Mouse (Mus musculus) adrenal gland, adult 2 months (tissue): ENCODE measurements around the gene Anks1b. TPM values are rescaled to one million over a fixed set of nuclear protein-coding genes. Genes with fewer than 3 reads are reported as not detected.
A peak's percentile ranks its signal among the peaks of the same experiment; 100 is the strongest.

Source experiments
- DNase-seq: peaks from one replicate; pipeline ENCODE4 v3.0.0; 2021
- polyA plus RNA-seq: library from polyadenylated mRNA; depleted of rRNA; stranded (reverse); fragments of >200 nt; gene quantifications from 2 replicates; pipeline ENCODE4 v1.2.3, GENCODE M21; 2012
- total RNA-seq, 2 experiments: library from RNA; stranded (reverse); gene quantifications; 2 replicates each; pipeline ENCODE4 v1.2.3; 2021

The Anks1b gene
- total and polyA plus RNA-seq, 3 experiments: 0.31 to 0.86 (median 0.72) TPM

- no peak for DNase-seq
Measured at GRCm38 (mm10) chr10:90376605-90377004, 503.3 kb downstream of the Anks1b start.

GRCm38 (mm10) chr10:90380062-90380461, 506.8 kb downstream of the Anks1b start:
- no peak for DNase-seq

DNA sequence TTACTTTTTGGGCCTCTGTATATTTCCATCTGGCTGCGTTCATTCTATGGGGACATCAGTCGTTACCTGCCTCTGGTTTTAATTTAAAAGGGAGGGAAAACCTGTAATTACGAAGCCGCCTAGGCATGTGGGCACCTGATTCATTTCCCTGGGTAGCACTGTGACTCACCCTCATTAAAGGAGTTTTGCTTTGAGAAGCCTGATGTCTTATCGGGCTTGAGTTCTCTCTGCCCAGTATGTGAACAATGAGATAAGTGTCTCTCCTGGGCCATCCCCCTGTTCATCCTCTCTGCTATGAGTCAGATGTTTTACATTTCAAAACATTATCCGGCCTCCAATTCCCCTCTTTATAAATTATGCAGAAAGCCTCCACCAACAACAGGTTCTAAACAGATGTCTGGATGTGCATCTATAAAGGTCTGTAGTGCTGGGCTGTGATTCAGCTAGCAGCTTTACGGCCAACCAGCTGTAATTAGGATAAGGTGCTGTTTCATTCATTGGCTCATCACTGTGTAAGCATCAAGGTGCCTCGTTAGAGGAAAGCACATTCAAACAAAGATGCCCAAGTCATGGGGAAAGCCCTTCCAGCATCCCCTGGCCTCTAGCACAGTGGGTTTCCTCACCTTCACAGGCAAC, 507.5 kb downstream of the Anks1b start:
- no peak for DNase-seq

DNA sequence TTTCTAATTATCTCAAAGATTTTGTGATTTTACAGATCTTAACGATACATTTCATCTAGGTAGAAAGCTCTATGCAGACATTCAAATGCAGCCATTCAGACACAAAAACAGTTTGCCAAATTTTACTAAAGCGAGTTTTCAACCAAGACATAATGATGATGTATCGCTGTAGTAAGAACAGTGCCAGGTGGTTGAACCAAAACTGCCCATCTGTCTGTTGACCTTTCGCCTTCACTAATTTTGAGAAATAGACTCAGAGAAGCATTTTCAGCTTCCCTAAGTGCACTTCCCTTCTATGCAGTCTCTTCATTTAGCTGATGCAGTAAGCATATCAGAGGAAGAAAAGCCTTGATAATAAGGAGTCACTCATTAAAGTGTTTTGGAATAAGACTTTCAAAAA, 527.1 kb downstream of the Anks1b start:
- no peak for DNase-seq

DNA sequence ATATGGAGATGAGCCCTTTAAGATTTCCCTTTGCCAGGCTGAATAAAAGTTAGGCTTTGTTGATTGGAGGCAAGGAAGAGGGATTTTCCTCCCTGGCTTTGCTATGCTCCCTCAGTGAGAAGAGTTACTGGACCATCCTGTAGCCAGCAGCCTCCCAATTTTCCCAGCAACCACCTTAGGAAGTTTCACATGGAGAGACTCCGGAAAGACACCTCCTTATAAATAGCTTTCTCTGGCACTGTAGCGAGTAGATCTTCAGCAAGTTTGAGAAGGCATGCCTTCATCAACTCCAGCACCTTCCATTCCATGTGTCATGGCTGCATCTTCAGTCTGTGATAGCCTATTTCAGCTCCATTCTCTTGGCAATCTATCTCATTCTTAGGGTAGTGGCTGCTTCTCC, 535.2 kb downstream of the Anks1b start:
- DNase-seq: no peak

DNA sequence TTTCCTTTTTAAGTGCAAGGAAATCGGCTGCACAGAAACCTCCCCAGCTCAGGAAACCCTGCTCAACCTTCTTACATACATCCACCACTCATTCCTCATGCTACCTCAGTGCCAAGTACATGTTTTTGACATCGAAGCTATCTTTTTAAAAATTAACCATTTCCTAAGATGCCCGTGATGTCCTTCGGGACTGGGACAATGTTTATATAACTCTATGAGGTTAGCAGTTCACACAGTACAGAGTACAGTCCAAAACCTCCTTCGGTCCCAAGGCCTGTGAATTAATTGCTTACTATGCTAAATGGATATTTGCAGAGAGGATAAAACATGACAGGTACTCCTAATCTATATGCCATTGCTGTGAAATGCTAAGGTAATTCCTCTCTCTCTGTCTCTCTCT, 558.2 kb downstream of the Anks1b start:
- DNase-seq: no peak

DNA sequence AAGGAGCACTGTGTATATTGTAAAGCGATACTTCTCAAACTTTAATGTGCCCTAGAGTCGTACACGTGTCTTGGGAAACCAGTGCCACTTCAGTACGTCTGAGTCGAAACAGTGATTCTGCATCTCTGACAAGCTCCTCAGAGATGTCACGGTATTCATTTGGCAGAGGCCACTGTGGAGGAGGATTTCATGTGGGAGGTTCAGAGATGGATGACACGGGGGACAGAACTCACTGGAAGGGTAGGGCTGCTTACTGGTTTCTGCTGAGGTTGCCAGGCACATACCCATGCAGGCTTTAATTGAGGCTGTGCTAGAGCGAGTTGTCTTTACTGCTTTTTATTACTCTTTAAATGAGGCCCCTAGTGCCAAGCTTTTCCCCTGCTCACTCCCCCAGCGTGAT, 558.7 kb downstream of the Anks1b start:
- DNase-seq: no peak

GRCm38 (mm10) chr10:90432479-90432878, 559.2 kb downstream of the Anks1b start:
- peak; percentile 3 for DNase-seq

- DNase-seq: peak; percentile 52
Measured at GRCm38 (mm10) chr10:90441036-90441435, 567.7 kb downstream of the Anks1b start.

- DNase-seq: peak; percentile 48
Measured at GRCm38 (mm10) chr10:90441656-90442055, 568.3 kb downstream of the Anks1b start.

DNA sequence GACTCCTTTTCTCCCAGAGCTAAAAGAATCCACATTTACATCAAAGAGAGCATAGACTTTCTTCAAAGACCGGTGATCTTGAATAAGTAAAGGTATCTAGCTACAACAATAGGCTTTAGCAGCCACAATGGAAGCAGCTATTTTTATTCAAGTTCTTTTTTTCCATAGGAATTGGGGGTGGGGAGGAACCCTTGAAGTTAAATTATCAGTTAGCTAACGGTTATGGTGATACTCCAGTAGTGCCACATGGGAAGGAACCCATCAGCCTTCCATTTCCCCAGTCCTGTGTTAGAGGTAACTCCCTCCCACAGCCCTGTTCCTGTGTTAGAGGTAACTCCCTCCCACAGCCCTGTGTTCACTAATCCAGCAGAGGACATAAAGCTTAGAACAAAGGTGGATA, 591.6 kb downstream of the Anks1b start:
- no peak for DNase-seq

GRCm38 (mm10) chr10:90465426-90465825, 592.1 kb downstream of the Anks1b start:
- no peak for DNase-seq

GRCm38 (mm10) chr10:90467546-90467945, 594.2 kb downstream of the Anks1b start:
- DNase-seq: no peak

DNA sequence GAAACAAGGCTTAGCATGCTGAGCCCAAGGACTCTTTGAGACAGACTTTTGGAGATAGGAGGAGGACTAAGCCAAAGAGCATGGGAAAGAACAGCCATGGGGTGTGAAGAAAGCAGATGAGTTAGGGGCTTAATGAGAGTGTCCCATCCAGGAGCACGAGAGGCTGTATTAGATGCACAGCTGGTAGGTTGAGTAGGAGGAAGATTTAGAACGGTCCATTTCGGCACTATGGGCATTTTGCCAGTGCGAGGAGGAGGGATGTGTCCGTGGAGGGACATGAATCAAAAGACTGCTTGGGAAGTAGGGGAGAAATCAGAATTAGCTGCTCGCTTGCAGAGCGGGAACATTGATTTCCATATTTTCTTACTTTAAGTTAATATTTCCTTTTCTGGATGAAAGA, 620.1 kb downstream of the Anks1b start:
- DNase-seq: peak; percentile 35

DNA sequence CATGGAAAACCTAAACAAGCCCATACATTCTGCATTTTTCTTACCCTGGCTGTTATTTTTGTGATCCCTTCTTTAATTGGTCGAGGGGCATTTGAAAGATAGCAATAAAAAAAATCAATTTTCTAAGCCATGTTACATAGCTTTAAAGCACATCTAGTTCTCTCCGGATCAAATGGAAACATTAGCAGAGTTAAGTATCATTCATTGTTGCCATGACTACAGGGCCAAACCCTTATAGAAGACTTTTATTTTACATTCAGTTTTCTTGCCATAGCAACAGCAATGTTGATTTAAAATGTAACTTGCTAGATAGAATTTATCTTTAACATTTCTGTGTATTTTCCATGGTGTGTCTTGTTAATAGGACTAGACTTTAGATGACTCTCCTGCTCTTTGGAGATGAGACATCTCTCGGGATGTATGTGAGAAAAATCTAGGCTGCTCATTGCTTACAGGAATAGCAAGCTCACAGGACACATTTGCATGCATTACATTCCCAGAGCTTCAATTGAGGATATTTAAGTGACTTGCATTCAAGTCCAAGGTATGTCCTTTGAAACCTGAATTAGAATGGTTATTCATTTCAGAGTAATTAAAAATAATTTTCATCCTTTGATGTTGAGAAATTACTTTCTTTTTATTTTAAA, 620.8 kb downstream of the Anks1b start:
- no peak for DNase-seq

GRCm38 (mm10) chr10:90494981-90495516, 621.7 kb downstream of the Anks1b start:
- no peak for DNase-seq

DNA sequence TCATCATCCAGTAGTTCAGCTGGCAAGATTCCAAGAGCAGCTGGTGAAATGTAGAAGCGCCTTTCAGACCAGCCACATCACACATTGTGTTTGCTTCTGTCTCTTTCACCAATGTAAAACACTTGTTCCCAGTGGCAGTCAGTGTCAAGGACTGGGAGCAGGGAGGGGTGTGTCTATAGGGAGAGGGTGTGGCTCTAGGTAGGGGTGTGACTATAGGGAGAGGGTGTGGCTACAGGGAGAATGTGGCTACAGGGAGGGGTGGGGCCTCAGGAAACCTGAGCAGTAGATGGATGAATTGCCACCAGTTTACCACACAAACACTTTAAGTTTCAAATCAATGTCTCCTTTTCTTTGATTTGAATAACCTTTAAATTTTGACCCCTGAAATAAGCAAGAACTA, 634.3 kb downstream of the Anks1b start:
- no peak for DNase-seq

- DNase-seq: no peak
Measured at GRCm38 (mm10) chr10:90512801-90513200, 639.5 kb downstream of the Anks1b start.

- DNase-seq: no peak
Measured at GRCm38 (mm10) chr10:90531813-90532212, 658.5 kb downstream of the Anks1b start.

GRCm38 (mm10) chr10:90535370-90535769, 662.1 kb downstream of the Anks1b start:
- DNase-seq: no peak

- no peak for DNase-seq
Measured at GRCm38 (mm10) chr10:90546635-90547034, 673.3 kb downstream of the Anks1b start.

- DNase-seq: peak; percentile 75
Measured at GRCm38 (mm10) chr10:90562906-90563305, 689.6 kb downstream of the Anks1b start.

DNA sequence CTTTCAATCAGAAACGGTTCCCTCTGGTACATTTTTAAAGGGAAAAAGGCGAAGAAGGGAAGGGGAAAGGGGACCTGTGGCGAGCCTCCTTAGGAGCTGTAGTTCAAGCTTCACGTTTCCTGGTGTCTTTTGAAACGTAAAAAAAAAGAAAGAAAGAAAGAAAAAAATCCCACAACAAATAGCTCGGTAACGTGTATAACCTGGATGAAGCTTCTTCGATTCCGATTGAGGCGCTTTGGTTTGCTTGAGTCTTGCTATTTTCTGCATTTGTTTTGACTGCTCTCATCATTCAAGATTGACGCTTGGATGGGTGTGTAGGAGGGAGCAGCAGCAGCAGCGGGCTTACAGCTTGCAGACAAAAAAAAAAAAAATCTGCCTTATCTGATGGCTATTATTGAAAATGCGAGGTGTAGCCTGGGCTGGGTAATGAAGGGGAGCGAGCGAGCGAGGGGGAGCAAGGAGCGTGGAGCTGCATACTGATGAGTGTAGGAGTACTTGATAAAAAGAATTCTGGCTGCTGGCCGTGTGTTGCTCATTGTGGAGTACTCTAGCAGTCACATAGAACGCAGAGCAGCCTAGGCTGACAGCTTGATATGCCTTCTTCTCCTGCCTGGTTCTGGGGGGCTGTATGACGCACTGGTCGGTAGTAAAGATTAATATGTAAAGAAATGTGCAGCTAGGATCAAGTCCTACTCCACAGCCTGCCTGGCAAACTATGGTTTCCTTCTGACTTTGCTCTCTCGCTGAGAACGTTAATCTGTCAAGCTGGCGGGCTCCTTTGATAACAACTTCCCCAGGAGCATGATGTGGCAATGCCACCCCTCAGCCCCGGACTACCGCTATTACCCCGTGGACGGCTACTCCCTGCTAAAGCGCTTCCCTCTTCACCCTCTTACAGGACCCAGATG, 703.1 kb downstream of the Anks1b start:
- peak; percentile 11 for DNase-seq
